Mouse (Mus musculus): ENCODE results near the gene Ccdc30. TPM values are rescaled to one million over a fixed set of nuclear protein-coding genes. Genes with fewer than 3 reads are reported as not detected.

Gene Ccdc30
- polyA plus RNA-seq, 1 experiment from 2014 or later = 5.6 TPM

DNA sequence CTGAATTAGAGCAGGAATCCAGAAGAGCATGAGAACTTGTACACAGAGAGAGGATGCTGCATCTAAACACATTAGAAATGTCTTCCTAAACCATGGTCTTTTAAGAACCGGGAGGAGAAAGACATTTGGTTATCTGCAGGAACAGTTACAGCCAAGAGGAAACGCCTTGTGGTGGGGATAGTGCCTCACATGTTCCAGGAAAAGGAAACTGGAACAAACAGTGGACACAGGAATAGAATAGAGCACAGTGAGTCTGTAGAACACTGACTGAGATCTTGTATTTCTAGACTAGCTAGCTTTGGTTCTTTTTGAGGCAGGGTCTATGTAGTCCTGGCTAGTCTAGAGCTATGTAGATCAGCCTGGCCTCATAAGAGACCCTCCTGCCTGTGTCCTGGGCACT lies 140.1 kb downstream of the Ccdc30 start:
- Histone ChIP-seq H3K4me2 (no peak overlapping the region), H3K4me1 (no peaks in the 10 kb centered on the region), H3K27ac (peak overlapping the region; percentile 70), H3K9ac (no peak overlapping the region), H3K27me3 (no peaks in the 10 kb centered on the region), H3K9me3 (no peaks in the 10 kb centered on the region), H3K36me3 (peaks cover 86% of the 10 kb centered on the region), H3K4me3 (no peak overlapping the region)
- no peak for ATAC-seq (ENCODE audit: borderline replicate concordance, extremely low read depth, low FRiP score, low TSS enrichment)
- 71% methylated on average over 2 of the region's 2 CpGs for WGBS

DNA sequence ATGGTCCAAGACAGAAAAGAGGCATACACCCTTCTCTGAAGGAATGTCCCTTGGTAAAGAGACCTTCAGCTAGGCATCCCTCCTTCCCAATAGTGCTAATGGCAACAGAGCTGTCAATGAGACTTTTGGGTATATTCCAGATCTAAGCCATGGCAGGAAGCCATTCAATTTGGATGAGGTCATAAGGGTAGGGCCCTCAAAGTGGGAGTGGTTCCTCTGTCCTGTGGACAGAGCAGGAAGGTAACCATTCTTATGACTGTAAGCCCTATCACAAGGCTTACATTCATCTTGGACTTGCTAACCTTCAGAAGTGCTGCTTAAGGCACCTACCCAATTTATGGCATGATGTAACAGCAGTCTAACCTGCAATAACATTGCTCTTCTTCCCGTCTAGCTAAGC lies 140.7 kb downstream of the Ccdc30 start:
- Histone ChIP-seq H3K36me3 (peaks cover 85% of the 10 kb centered on the region), H3K4me3 (no peak overlapping the region), H3K9ac (no peak overlapping the region), H3K27ac (peak overlapping the region; percentile 46), H3K9me3 (no peaks in the 10 kb centered on the region), H3K4me1 (no peaks in the 10 kb centered on the region), H3K4me2 (no peak overlapping the region), H3K27me3 (no peaks in the 10 kb centered on the region)
- WGBS = 71% methylated on average over 1 of the region's 1 CpGs
- no peak for ATAC-seq (ENCODE audit: borderline replicate concordance, extremely low read depth, low FRiP score, low TSS enrichment)

Other genes starting within 250 kb of the Ccdc30 start
- gene Zfp691, start 241.3 kb downstream of the Ccdc30 start, polyA plus RNA-seq (2015; fragmentation: Nextera tagmentation; extraction: Ambion mirVana) = 7.3 and 7.8 TPM in 2 replicates
- gene Ermap, start 225.5 kb downstream of the Ccdc30 start, polyA plus RNA-seq (2015; fragmentation: Nextera tagmentation; extraction: Ambion mirVana) = 1.5 and 2.2 TPM in 2 replicates
- gene Svbp, start 220.2 kb downstream of the Ccdc30 start, polyA plus RNA-seq (2015; fragmentation: Nextera tagmentation; extraction: Ambion mirVana) = 112 and 125 TPM in 2 replicates
- gene Tmem269, start 197.3 kb downstream of the Ccdc30 start, polyA plus RNA-seq (2015; fragmentation: Nextera tagmentation; extraction: Ambion mirVana) = not detected in 2 replicates
- 34.4 and 40.8 TPM in 2 replicates for gene AU022252, start 182.8 kb downstream of the Ccdc30 start, polyA plus RNA-seq (2015; fragmentation: Nextera tagmentation; extraction: Ambion mirVana)
- gene P3h1, start 182.6 kb downstream of the Ccdc30 start, polyA plus RNA-seq (2015; fragmentation: Nextera tagmentation; extraction: Ambion mirVana) = 38.0 and 38.4 TPM in 2 replicates
- not detected in 2 replicates for gene Cldn19, start 160.1 kb downstream of the Ccdc30 start, polyA plus RNA-seq (2015; fragmentation: Nextera tagmentation; extraction: Ambion mirVana)
- gene Ybx1, start 120.9 kb downstream of the Ccdc30 start, polyA plus RNA-seq (2015; fragmentation: Nextera tagmentation; extraction: Ambion mirVana) = 635 and 678 TPM in 2 replicates
- gene Ppih, start 95.0 kb downstream of the Ccdc30 start, polyA plus RNA-seq (2015; fragmentation: Nextera tagmentation; extraction: Ambion mirVana) = 102 and 115 TPM in 2 replicates
- gene Ppcs, start 6.9 kb upstream of the Ccdc30 start, polyA plus RNA-seq (2015; fragmentation: Nextera tagmentation; extraction: Ambion mirVana) = 35.1 and 36.2 TPM in 2 replicates
- 0.59 and 0.68 TPM in 2 replicates for gene Zmynd12, start 7.3 kb upstream of the Ccdc30 start, polyA plus RNA-seq (2015; fragmentation: Nextera tagmentation; extraction: Ambion mirVana)
- 1.0 and 1.2 TPM in 2 replicates for gene Rimkla, start 77.1 kb upstream of the Ccdc30 start, polyA plus RNA-seq (2015; fragmentation: Nextera tagmentation; extraction: Ambion mirVana)
- gene Foxj3, start 121.5 kb upstream of the Ccdc30 start, polyA plus RNA-seq (2015; fragmentation: Nextera tagmentation; extraction: Ambion mirVana) = 21.0 and 22.0 TPM in 2 replicates
- gene Frg2f1, start 124.0 kb upstream of the Ccdc30 start, polyA plus RNA-seq (2015; fragmentation: Nextera tagmentation; extraction: Ambion mirVana) = 3.0 and 4.3 TPM in 2 replicates
- gene Guca2a, start 222.2 kb upstream of the Ccdc30 start, polyA plus RNA-seq (2015; fragmentation: Nextera tagmentation; extraction: Ambion mirVana) = not detected in 2 replicates
- not detected in 2 replicates for gene Guca2b, start 243.4 kb upstream of the Ccdc30 start, polyA plus RNA-seq (2015; fragmentation: Nextera tagmentation; extraction: Ambion mirVana)